Mouse (Mus musculus) frontal cortex, adult (tissue): Measurements from ENCODE around the gene Hs3st5.
A peak's percentile ranks its signal among the peaks of the same experiment; 100 is the strongest.
"Not testable (repeated sequence)": the region's sequence is repeated elsewhere in the genome, so short reads cannot be mapped to it uniquely, and the experiment has no call there.

Experiments
- ATAC-seq: cut with Nextera tagmentation; 2 replicates; pipeline ENCODE4 v1.9.2; 2017; ENCODE audit warnings: mild to moderate bottlenecking, moderate library complexity, mixed read lengths; ENCODE audit not compliant: low TSS enrichment

Hs3st5 gene

DNA sequence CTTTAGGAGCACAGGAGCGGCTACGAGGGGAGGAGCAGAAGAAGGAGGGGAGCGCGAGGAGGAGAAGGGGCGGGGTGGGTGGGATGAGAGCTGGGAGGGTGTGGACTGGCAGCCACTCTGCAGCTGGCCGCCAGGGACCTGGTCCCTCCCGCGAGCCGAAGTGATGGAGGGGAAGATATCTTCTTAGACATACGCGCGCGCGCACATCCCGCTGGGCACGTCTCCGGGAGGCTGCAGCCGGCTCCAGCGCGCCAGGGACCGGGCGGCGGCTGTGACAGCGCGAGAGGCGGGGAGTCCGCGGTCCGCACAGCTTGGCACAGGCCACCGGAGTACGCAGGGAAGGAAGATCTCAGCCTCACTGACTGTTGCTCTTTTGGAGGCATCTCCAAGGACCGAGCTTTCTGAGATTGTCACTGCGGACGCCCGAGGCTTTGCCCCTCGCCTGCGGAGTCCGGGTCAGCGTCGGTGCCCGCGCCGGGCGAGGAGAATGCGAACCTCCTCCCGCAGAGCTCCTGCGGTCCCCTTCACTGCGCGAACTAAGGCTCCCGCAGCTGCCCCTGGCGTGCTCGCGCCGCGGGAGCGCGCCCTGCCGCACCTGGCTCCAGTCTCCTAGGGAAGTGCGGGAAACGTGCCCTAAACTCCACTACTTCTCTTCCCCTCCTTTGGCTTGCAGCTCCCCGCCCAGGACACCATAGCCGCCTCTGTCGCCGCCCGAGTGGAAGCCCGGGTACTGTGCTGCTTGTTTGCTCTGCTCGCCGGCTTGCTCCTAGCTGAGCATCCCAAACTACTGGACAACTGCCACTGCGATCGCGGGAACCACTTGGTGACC is at the start of gene Hs3st5:
TSS of gene Hs3st5 (plus strand) at position 88 of the 829 bp plus-strand sequence.
- ATAC-seq, result peak; percentile 92

- no peak for ATAC-seq
Measured at GRCm38 (mm10) chr10:36468664-36469063, 38.0 kb upstream of the Hs3st5 start.

- ATAC-seq, result peak; percentile 67
Measured at GRCm38 (mm10) chr10:36471135-36471534, 35.5 kb upstream of the Hs3st5 start.

- ATAC-seq, result no peak
Measured at GRCm38 (mm10) chr10:36474834-36475233, 31.8 kb upstream of the Hs3st5 start.

GRCm38 (mm10) chr10:36477543-36477942 is 29.1 kb upstream of the Hs3st5 start:
- no peak for ATAC-seq

- ATAC-seq, result no peak
Measured at GRCm38 (mm10) chr10:36483362-36483761, 23.3 kb upstream of the Hs3st5 start.

DNA sequence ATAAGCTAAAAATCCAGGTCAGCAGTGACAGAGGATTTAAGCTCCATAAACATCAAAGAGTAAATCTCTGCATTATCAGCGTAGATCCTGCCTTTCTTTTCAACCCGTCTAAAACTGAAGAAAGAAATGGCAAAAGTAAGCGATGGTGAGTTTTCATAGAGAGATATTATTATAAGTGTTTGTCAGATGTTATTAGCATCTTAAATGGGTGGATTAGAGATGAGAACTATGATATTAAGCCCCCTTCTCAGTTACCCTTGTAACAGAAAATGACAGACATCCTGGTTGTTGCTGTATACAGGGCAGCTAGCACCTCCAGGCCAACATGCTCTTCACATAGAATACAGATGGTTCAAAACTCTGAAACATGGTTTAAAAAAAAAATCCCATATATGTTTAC is 22.6 kb upstream of the Hs3st5 start:
- no peak for ATAC-seq

DNA sequence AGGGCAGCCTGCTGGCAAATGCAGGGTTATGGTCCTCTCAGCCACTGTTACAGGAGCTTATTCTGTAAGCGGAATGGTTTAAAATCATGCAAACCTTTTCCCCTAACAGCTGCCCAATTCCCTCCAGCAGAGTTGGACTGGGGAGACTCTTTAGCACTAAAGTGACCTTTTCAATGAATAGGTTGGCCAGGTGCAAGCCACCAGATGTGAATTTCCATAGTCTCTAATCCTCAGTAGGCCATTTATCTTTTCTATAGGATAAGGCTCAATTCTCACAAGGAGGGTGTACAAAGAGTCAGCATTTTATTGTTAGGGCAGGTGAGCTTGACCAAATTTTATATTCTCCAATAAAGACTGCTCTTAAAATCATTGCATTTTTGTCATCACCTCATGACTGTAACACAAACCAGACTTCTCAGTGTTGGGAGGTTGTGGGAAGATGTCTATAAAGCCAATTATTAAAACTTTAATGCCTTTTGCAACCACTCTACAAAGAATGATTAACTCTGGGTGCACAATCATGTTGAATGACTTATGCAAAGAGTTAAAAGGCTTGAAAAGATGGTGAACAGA is 21.8 kb upstream of the Hs3st5 start:
- ATAC-seq, result no peak

GRCm38 (mm10) chr10:36493566-36493965 is 13.0 kb upstream of the Hs3st5 start:
- ATAC-seq, result no peak

GRCm38 (mm10) chr10:36499713-36500112 is 6.9 kb upstream of the Hs3st5 start:
- no peak for ATAC-seq

DNA sequence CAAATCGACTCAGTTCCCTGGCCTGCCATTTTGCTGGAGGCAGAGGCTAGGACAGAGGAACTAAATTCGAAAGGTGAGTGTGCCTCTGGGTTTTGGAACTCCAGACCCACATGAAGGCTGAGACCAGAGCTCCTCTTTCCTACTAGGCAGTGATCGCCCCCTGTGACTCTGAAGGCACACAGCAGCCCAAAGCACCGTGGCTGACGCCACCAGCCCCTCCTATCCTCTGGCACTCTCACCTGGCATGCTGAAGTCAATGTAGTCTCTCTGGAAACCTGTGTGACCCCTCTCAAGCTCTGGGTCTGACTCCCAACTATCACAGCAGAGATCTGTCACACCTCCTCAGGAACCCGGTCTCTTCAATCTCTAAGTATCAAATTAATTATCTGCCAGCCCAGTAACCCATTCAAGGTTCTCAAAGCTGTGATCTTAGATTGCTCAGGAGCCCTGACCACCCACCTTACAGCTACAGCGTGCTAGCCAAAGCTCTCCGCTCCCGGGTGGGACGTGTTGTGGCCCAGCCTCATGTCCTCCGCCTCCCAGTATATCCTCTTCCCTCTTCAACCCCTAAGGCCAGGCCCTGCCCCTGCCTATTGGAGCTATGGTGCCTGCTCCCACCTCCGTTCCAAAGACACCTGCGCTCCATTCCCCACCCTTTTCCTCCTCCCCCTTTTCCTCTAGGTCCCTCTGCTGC is 434 bp upstream of the Hs3st5 start:
- peak; percentile 52 for ATAC-seq

DNA sequence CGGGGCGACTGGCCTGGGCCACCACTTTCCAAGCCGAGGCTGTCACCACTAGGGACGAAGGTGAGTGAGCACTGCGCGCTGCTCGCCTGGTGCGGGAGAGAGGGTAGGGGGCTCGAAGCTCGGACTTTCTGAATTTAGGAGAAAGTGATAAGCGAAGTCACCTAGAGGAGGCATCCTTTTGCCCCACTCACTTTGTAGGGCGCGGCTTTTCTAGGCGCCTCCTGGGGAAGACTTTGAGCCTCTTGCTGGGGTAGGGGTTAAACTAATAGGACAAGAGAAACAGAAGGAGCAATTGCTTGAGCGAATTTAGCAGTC is 899 bp downstream of the Hs3st5 start:
- ATAC-seq, result no peak

GRCm38 (mm10) chr10:36507991-36508546 is 1.5 kb downstream of the Hs3st5 start:
- no peak for ATAC-seq

GRCm38 (mm10) chr10:36509477-36509876 is 2.9 kb downstream of the Hs3st5 start:
- no peak for ATAC-seq

GRCm38 (mm10) chr10:36523881-36524280 is 17.3 kb downstream of the Hs3st5 start:
- ATAC-seq, result peak; percentile 93

DNA sequence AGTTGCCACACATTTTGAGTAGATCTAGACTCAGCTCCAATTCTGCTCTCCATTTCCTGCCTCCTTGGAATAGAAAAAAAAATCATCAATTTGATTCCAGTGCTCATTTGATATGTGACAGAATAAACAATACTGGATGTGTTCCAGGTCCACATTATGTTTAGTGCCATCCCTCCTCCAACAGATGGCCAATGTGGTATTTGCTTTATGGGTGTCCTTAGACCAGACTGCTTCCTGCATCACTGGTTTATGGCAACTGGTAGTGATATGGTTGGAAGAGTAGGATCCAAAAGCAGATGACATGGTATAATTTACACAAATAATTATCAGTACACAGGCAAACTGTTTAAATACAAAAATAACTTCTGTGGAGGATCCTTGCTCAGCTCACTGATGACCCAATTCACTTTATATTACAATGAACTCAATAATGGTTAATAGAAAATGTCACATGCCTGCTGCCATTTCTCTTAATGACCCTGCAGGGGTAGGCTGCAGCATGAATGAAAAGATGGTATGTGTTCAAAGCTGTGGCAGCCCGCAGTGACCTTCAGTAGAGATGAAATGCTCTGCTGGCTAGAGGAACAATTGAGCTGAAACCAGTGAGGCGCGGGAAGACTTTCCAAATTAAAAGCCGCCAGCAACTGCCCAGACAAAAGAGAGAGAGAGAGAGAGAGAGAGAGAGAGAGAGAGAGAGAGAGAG is 27.2 kb downstream of the Hs3st5 start:
- no peak for ATAC-seq

DNA sequence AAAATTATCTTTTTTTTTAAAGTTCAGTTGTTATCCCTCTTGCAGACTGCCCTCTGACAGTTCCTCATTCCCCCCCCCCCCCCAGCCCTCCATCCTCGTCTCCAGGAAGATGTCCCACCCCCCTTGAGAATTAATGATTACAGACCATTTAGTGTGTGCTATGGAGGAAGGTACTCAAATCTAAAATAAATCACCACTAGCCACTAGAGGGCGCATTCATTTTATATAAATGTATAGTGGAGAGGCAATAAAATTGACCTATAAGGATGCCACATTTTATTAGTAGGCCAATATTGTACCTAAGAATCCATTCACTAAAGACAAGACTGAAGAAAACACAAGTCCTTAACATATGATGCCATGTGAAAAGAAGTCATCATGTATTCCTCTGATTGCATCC is 40.0 kb downstream of the Hs3st5 start:
- ATAC-seq, result peak; percentile 74

DNA sequence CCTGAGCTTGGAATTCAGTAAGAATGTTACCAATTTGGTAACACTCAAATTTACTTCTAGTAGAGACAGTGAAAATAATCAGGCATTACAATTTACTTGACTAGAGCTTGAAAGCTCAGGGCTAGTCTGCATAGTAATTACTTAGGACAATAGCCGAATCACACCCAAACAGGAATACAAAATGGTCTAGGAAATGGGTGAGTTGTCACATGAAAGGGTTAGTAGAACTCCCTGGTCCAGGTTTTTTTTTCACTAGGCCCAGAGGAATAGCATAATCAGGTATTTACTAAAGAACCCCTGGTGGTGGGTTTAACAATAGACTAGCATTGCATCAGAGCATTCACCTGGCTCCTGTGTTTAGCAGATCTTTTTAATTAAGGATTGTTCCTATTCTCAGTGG is 41.1 kb downstream of the Hs3st5 start:
- not testable (repeated sequence) for ATAC-seq

DNA sequence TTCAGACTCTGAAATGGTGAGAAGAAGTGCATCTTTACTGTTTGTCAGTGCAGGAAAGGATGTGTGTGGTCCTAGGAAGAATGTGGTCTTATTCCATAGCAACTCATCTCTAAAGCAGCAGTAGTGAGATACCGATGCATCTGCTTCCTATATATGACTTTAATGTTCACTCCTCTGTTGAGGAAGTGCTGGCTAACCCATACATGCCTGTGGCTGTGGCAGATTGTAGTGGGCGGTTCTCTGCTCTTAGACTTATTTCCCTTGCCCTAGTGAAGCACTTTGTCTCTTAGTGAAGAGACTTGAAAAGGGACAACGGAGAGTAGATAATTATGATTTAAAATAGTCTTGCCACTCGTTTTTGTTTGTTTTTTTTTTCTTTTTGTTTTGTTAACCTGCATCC is 47.4 kb downstream of the Hs3st5 start:
- ATAC-seq, result peak; percentile 83

DNA sequence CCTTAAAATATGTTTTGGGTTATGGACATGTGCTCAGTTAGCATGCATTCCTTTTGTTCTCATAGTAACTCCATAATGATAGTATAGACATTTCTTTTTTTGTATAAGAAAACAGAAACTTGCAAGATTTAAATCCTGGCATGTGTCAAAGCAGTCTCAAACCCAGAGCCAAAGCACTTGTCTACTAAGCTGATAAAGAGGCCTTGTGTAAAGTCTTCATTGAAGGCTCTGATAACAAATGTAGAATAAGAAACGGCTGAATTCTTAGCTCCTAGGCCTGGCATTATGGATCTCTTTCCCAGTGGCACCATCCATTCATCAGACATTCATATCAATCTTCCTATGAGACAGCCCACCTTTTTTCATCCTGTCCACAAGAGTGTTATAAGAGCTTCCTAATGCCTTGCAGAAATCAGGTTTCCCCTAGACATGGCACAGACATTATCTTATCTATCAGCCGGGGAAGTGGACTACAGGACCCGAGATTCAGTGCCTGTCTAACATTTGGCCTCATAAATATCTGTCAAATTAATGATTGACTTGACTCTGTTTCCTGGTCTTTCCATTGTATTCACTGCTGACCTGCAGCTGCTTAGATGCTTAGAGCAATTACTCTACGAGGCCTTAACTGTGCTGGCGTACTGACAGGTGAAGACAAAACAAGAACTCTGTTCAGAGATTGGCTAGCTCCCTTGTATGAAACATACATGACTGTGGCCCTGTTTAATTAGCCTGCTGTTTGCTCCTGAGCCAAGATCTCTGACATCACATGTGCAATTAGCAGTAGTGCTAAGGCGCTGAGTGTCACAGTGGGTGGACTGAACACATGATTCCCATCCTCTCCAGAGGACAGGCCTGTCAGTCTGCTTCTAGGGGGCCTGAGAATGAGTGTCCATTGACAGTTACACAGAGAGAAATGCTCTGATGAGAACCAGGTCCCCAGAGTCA is 48.6 kb downstream of the Hs3st5 start:
- no peak for ATAC-seq

- ATAC-seq, result no peak
Measured at GRCm38 (mm10) chr10:36556128-36556527, 49.5 kb downstream of the Hs3st5 start.
